Mouse (Mus musculus) common myeloid progenitor, adult 5-6 weeks (primary cell): ENCODE data around the gene Cyp2d26. TPM values are rescaled to one million over a fixed set of nuclear protein-coding genes. Genes with fewer than 3 reads are reported as not detected.

ENCODE experiments used
- ATAC-seq: replicated peaks from 2 replicates; pipeline ENCODE4 v1.8.0; 2016; ENCODE audit warnings: low read depth, mild to moderate bottlenecking, moderate TSS enrichment, inconsistent platforms; ENCODE audit not compliant: poor library complexity, severe bottlenecking
- total RNA-seq: library from RNA; stranded (forward); fragments of 200-1000, 187-1606 nt; gene quantifications from 2 replicates; pipeline ENCODE4 v1.2.3, GENCODE M21; 2017

Cyp2d26 gene
- total RNA-seq, 1 experiment from 2014 or later, result not detected

DNA sequence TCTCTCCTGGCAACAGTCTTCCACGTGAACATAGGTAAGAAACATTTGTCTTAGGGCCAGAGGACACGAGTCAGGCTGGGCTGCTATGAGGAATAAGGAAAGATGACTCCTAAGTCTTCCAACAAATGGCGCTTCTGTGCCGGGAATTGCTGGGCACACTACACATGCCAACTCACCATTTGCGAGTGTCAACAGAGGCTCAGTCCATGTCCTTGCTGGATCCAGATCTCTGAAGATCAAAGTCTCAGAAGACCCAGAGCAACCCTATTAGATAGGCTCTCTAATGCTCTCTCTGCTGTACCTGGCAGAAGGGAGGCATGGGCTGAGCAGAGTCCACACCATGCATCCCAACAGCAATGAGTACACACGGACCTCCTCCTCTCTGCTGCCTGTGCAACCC lies 29.2 kb downstream of the Cyp2d26 start:
- ATAC-seq, result no peak

DNA sequence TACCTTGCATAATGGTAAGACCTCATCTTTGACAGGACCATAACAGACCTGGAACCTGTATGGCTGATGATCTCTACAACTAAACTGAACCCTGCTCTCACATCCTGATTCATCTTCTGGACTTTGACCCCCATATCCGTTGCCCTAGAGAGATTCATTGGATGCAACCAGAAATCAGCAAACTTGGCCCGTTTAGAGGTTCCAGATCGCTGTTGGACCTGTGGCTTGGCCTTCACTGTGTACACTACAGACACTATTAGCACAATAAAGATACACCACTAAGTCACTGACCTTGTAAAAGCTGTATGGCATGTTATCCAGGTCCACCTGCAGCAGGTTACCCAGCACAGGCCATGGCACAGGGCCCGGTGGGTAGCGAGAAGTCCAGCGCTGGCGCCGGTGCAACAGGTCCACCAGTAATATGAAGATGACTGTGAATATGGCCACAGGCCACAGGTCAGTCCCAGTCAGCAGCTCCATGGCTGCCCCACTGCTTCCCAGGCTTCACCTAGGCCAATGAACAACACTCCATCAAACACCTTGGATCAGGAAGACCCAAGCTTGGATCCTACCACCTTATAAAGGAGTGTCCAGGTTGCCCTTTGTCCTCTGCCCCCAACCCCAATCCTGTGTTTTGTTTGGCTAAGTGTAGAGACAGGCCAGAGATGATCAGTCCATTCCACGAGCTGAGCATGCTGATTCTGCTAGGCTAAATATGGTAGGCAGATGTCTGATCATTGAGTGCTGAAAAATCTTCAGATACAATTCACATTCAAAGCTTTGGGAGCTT lies 30.3 kb downstream of the Cyp2d26 start, which contains the start of gene Cyp2d40:
Cyp2d40 (minus strand) TSS at position 553 of the 790 bp plus-strand sequence.
- no peak for ATAC-seq

DNA sequence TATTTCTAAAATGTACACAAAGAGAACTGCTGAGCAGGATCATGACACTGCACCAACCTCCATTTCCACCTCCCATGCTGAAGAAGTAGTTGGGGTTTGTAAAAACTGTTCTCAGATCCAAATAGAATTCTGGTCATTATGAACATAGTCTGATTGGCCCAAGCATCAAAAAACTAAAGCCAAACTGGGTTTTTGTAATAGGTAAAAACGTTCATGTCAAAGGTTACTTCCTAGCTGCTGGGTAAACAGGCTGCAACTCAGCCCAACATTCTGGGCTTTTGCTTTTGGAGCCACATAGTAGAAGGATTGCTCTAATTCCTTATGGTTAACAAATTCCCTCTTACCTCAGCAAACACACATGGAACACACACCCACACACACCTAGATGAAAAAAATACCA lies 46.0 kb downstream of the Cyp2d26 start:
- ATAC-seq, result no peak

DNA sequence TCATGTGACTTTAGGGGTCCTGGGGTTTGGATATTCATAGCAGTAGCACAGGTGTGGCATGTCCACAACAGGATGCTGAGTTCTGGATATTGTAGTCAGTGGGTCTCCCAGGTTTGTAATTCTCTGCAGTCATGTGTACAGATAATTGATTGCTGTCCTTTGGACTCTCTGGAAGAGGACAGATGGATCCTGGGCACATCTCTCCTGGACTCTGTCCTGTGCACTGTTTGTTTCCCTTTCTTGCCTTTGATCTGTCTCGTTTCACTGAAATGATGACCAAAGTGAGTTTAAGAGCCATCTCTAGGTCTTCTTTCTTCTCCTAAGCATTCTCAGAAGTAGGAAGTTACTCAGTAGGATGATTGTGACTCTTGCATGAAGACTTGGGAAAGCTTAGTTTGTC lies 46.6 kb downstream of the Cyp2d26 start:
- ATAC-seq, result no peak

Other genes starting within 250 kb of the Cyp2d26 start
- not detected in 2 replicates for gene Cyp2d12, start 239.2 kb downstream of the Cyp2d26 start, total RNA-seq
- gene Cyp2d34, start 173.3 kb downstream of the Cyp2d26 start, total RNA-seq, result not detected in 2 replicates
- gene Cyp2d40, start 30.1 kb downstream of the Cyp2d26 start, total RNA-seq, result not detected in 2 replicates
- 101 and 107 TPM in 2 replicates for gene Tcf20, start 193.6 kb upstream of the Cyp2d26 start, total RNA-seq
- 23.1 and 25.0 TPM in 2 replicates for gene Nfam1, start 239.0 kb upstream of the Cyp2d26 start, total RNA-seq